Comparison of ENCODE assay signal across 19 mouse cellular contexts in genomic region chr14:25558479-25558878, GRCm38 (mm10).
DNase-seq lines count a peak whose midpoint lies in the region; ATAC-seq and TF ChIP-seq lines count a peak whose summit lies in the region.
"Had no signal": no experiment of that assay in that cellular context is flagged by ENCODE, and none has a peak within 500 bp of the region (broad histone marks: within the 10 kb centered on the region; RNA-seq: fewer than 3 reads in every experiment).

No protein-coding gene starts in this region.

- H3K4me1 ChIP-seq in heart, postnatal 0 days (ENCODE audit: control insufficient read depth, insufficient read depth), result peaks cover 50% of the 10 kb centered on the region
- H3K4me1 ChIP-seq in cortical plate, adult 2 months (ENCODE audit: control insufficient read depth, insufficient read depth, low read length), result no peaks in the 10 kb centered on the region

- H3K4me3 ChIP-seq in heart, postnatal 0 days (ENCODE audit: low read depth, low read length), result no peak overlapping the region
- H3K4me3 ChIP-seq in left cerebral cortex, adult 2 months, result no peak overlapping the region
- H3K4me3 ChIP-seq in cortical plate, adult 2 months (ENCODE audit: insufficient read depth, low read length), result no peak overlapping the region
- H3K4me3 ChIP-seq: embryonic facial prominence, embryonic 15.5 days; limb, embryonic 15.5 days had no signal

- TF ChIP-seq POLR2A in cortical plate, adult 2 months (IDR thresholded peaks at IDR 0.05; ENCODE audit: extremely low read depth, insufficient read depth, low read length), result no peak

- no peaks in the 10 kb centered on the region for H3K27me3 ChIP-seq in heart, postnatal 0 days (ENCODE audit: control insufficient read depth, insufficient read depth, low read length)
- H3K27me3 ChIP-seq: embryonic facial prominence, embryonic 15.5 days; limb, embryonic 15.5 days had no signal

- no peak for DNase-seq in heart, postnatal 0 days (ENCODE audit: low spot score)
- DNase-seq in heart, postnatal 25 days (ENCODE audit: low spot score), result no peak
- no peak for DNase-seq in left cerebral cortex, adult 2 months (ENCODE audit: extremely low spot score in 1 of 2, low spot score in 2 of 2)
- DNase-seq in left cerebral cortex, postnatal 25 days (ENCODE audit: low spot score in 2 of 2), result no peak
- DNase-seq in brain, adult 2 months (ENCODE audit: low read depth, low spot score), result peak; percentile 37
- DNase-seq in thymus, postnatal 25 days, result no peak
- no peak for DNase-seq in cerebellum, postnatal 25 days
- DNase-seq: adrenal gland, adult 8-10 months; cerebellum, adult 11-12 months; cerebellum, postnatal 14 days; gastrocnemius, postnatal 25 days; heart, postnatal 4 days; layer of hippocampus, postnatal 36 days; lung, postnatal 4 days; right cerebral cortex, postnatal 14 days; thymus, adult 18-20 months had no signal

- no peak for ATAC-seq in heart, postnatal 0 days (ENCODE audit: insufficient read depth, low read depth)

- TF ChIP-seq CTCF in heart, postnatal 0 days (IDR thresholded peaks at IDR 0.05; ENCODE audit: low read depth), result peak; percentile 39
- TF ChIP-seq CTCF in left cerebral cortex, adult 2 months (IDR thresholded peaks at IDR 0.05), result peak; percentile 16
- TF ChIP-seq CTCF in cortical plate, adult 2 months (IDR thresholded peaks at IDR 0.05; ENCODE audit: extremely low read depth, insufficient read depth, low read length), result peak; percentile 26; the same call in 1 of the 2 replicates

- no peak for TF ChIP-seq EP300 in heart, postnatal 0 days (IDR thresholded peaks at IDR 0.05; ENCODE audit: low read depth)

- intact Hi-C loops in heart, postnatal 25 days (cut with DNase I), result no loop called here
- intact Hi-C loops in left cerebral cortex, adult 2 months (cut with DNase I), result no loop called here
- intact Hi-C loops in left cerebral cortex, postnatal 25 days (cut with DNase I), result no loop called here

- H3K27ac ChIP-seq in heart, postnatal 0 days (ENCODE audit: low read depth), result no peak overlapping the region
- H3K27ac ChIP-seq in left cerebral cortex, adult 2 months, result no peak overlapping the region
- H3K27ac ChIP-seq in cortical plate, adult 2 months (ENCODE audit: insufficient read depth, low read length), result no peak overlapping the region
- H3K27ac ChIP-seq: embryonic facial prominence, embryonic 15.5 days; limb, embryonic 15.5 days had no signal

- H3K9me3 ChIP-seq in heart, postnatal 0 days (replicated peaks; ENCODE audit: control insufficient read depth, low read length), result no peaks in the 10 kb centered on the region
- H3K9me3 ChIP-seq: embryonic facial prominence, embryonic 15.5 days; limb, embryonic 15.5 days had no signal

- H3K36me3 ChIP-seq in heart, postnatal 0 days (replicated peaks; ENCODE audit: control insufficient read depth, insufficient read depth, low read length), result 0 out of 2 replicates have a peak, but pooled peaks cover 10% of the 10 kb centered on the region
- H3K36me3 ChIP-seq: embryonic facial prominence, embryonic 15.5 days had no signal

- no peak overlapping the region for H3K9ac ChIP-seq in heart, postnatal 0 days (replicated peaks; ENCODE audit: low read depth, low read length)
- H3K9ac ChIP-seq: embryonic facial prominence, embryonic 15.5 days; limb, embryonic 15.5 days had no signal

- WGBS in heart, postnatal 0 days, result 67% methylated on average over 1 of the region's 1 CpGs

- no peak overlapping the region for H3K4me2 ChIP-seq in heart, postnatal 0 days (ENCODE audit: low read depth, low read length)
- H3K4me2 ChIP-seq: embryonic facial prominence, embryonic 15.5 days; limb, embryonic 15.5 days had no signal
